Mouse (Mus musculus): ENCODE measurements at regions not wholly inside any gene's neighbourhood (a gene's known extent, or its start where the extent isn't known, plus 50 kb on each side); places are given as distances from the start of the nearest gene placed in this dataset.
"Not testable (repeated sequence)": the region's sequence is repeated elsewhere in the genome, so short reads cannot be mapped to it uniquely, and the experiment has no call there.

GRCm38 (mm10) chr6:22789731-22790130 is 85.6 kb upstream of the Ptprz1 start:
- DNase-seq (ENCODE audit: low read depth, low spot score) = not testable (repeated sequence)

- no peak for DNase-seq (ENCODE audit: low read depth, low spot score)
Observed at GRCm38 (mm10) chr6:22791801-22792200, 83.5 kb upstream of the Ptprz1 start.

GRCm38 (mm10) chr6:22792601-22793000 is 82.7 kb upstream of the Ptprz1 start:
- no peak for DNase-seq (ENCODE audit: low read depth, low spot score)

- DNase-seq (ENCODE audit: low read depth, low spot score) = peak; percentile 86
Observed at GRCm38 (mm10) chr6:22794071-22794721, 81.1 kb upstream of the Ptprz1 start.

- DNase-seq (ENCODE audit: low read depth, low spot score) = peak; percentile 29
Observed at GRCm38 (mm10) chr6:22794755-22795154, 80.5 kb upstream of the Ptprz1 start.

- DNase-seq (ENCODE audit: low read depth, low spot score) = peak; percentile 33
Observed at GRCm38 (mm10) chr6:22795291-22795860, 79.9 kb upstream of the Ptprz1 start.

- no peak for DNase-seq (ENCODE audit: low read depth, low spot score)
Observed at GRCm38 (mm10) chr6:22801908-22802307, 73.4 kb upstream of the Ptprz1 start.

- peak; percentile 53 for DNase-seq (ENCODE audit: low read depth, low spot score)
Observed at GRCm38 (mm10) chr6:22802399-22803092, 72.8 kb upstream of the Ptprz1 start.

GRCm38 (mm10) chr6:22803886-22804285 is 71.4 kb upstream of the Ptprz1 start:
- DNase-seq (ENCODE audit: low read depth, low spot score) = no peak

- peak; percentile 36 for DNase-seq (ENCODE audit: low read depth, low spot score)
Observed at GRCm38 (mm10) chr6:22825086-22825768, 50.1 kb upstream of the Ptprz1 start.

Measured in brain, adult 2 months (tissue).